Mouse (Mus musculus): ENCODE measurements around the gene Zfp316.

Gene Zfp316

GRCm38 (mm10) chr5:143269363-143270150 lies at the start of gene Zfp316:
Gene Zfp316, minus strand, starts transcription at chr5:143270022.
- DNase-seq (ENCODE audit: low spot score): peak; percentile 59

GRCm38 (mm10) chr5:143317288-143317610 lies 47.4 kb upstream of the Zfp316 start:
- no peak for DNase-seq (ENCODE audit: low spot score)

DNA sequence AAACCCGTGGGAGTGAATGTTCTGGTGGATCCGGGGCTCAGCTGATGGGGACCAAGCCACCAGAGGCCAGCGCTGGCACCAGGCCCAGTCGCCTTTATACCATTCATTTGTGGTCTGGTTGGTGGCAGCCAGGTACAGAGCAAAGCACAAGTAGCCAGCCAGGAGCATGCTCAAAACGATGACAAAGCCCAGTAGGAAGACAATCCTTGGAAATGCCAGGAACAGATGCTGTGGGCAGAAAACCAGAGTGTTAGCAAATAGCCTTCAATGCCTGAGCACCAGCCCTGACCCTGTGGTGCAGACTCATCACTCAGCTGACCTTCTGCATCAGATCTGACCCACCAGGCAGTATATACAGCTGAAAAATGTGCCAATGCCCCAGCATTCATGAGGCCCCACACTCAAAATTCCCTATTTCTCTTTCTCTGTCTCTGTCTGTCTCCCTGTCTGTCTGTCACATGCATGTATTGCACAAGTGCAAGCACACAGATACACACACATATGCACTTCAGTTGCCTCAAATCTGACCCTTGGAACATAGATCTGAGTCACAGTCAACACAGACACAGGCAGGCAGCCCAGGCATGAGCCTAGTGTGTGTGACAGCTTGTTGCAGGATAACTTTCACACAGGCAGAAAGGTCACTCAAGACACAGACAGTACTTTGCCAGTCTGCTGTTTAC lies 46.9 kb upstream of the Zfp316 start:
- no peak for DNase-seq (ENCODE audit: low spot score)

DNA sequence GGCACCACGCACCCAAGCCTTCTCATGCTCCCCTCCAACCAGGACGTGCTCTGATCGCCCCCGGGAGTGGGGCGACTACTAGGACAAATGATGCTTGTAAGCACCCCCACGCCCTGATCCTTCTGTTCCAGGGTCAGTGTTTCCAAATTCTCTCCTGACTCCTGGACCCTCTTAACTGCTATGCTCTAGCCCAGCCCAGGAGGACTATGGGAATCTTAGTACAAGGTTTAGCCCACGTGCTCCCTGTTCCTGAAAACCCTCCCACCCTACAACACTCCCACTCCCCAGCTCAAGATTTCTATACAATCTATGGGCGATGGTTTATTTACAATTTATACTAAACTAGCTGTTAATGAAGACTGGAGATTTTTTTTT lies 45.7 kb upstream of the Zfp316 start:
- no peak for DNase-seq (ENCODE audit: low spot score)

- peak; percentile 70 for DNase-seq (ENCODE audit: low spot score)
These were observed 45.1 kb upstream of the Zfp316 start, which contains the start of gene E130309D02Rik for GRCm38 (mm10) chr5:143314730-143315513. Gene E130309D02Rik, minus strand, starts transcription at chr5:143315360.

DNA sequence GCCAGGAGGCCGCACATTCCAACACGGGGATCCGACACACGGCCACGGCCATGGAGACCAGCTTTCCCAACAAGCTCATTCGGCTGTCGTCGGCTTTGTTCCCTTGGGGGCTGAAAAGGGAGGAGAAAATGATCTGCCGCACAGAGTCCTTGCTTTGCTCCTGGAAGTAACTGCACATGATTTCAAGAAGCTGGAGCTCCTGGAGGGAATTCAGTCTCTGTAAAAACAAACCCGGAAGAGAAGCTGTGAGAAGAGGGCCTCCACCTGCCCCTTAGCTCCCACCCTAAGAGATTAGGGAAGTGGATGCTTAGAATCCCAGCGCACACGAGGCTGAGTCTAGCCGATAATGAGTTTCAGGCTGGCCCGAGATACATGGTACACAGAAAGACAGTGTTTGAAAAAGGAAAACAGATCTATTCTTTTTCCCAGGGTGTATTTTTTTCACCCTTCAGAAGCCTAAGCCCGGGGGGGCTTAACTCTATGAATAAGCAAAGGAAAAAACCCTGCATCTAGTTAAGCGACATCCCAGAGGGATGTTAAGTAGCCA lies 44.4 kb upstream of the Zfp316 start:
- DNase-seq (ENCODE audit: low spot score): no peak

GRCm38 (mm10) chr5:143311886-143312285 lies 42.1 kb upstream of the Zfp316 start:
- DNase-seq (ENCODE audit: low spot score): peak; percentile 59

GRCm38 (mm10) chr5:143309916-143310315 lies 40.1 kb upstream of the Zfp316 start:
- DNase-seq (ENCODE audit: low spot score): no peak

GRCm38 (mm10) chr5:143308825-143309224 lies 39.0 kb upstream of the Zfp316 start:
- no peak for DNase-seq (ENCODE audit: low spot score)

DNA sequence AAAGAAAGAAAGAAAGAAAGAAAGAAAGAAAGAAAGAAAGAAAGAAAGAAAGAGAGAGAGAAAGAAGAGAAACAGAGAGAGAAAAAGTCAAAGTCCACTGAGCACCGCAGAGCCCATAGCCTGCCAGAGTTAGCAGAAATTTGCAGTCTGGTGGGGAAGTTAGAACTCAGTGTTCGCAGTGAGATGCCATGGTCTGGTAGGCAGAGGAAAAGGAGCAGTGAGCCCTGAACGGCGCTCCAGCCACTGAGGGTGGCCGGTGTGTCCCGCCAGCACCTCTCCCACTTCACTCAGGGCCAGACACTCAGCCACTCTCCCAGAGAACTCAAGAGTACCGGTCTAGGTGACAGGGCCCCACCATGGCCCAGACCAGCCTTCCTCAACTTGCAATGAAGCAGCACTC lies 34.4 kb upstream of the Zfp316 start:
- no peak for DNase-seq (ENCODE audit: low spot score)

GRCm38 (mm10) chr5:143301296-143301695 lies 31.5 kb upstream of the Zfp316 start:
- no peak for DNase-seq (ENCODE audit: low spot score)

GRCm38 (mm10) chr5:143299686-143300085 lies 29.9 kb upstream of the Zfp316 start:
- no peak for DNase-seq (ENCODE audit: low spot score)

- no peak for DNase-seq (ENCODE audit: low spot score)
These were observed 28.6 kb upstream of the Zfp316 start for GRCm38 (mm10) chr5:143298391-143298790.

DNA sequence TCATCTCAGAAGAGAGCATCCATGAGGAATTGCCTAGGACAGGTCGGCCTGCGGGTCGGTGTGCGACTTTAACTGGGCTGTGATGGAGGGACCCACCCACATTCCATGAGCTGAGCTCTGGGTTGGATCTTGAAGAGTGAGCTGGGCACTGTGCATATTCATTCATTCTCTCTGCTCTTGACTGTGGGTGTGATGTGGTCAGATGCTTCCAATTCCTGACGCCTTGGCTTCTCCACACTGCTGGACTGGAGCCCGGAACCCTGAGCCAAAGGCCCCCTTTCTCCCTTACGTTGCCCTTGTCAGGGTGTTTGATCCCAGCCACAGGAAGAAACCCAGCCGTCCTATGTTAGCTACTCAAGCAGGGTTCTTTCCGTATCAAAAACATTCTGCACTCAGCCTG lies 28.2 kb upstream of the Zfp316 start:
- DNase-seq (ENCODE audit: low spot score): no peak

- no peak for DNase-seq (ENCODE audit: low spot score)
These were observed 25.5 kb upstream of the Zfp316 start for GRCm38 (mm10) chr5:143295330-143295729.

- DNase-seq (ENCODE audit: low spot score): no peak
These were observed 25.0 kb upstream of the Zfp316 start for GRCm38 (mm10) chr5:143294862-143295261.

DNA sequence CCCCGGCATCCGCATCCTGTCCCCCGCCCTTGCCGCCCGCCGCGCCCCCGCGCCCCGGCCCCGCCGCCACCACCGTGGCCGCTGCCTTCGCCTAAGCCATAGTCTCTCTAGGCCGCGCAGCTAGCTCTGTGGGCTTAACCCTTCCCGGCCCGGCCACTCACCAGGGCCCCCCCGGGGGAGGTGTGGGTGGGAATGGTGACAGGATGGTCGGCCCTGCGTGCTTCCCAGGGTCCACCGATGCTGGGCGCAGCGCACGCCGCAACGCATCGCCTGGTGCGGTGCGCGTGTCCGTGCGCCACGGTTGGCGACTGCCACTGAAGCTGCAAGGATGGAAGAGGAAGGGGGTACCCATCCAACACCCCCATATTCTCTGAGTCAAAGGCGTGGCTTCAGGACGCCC lies 23.6 kb upstream of the Zfp316 start, which contains the start of gene Zfp853:
Zfp853 (minus strand) TSS at position 220 of the 400 bp plus-strand sequence.
- DNase-seq (ENCODE audit: low spot score): no peak

GRCm38 (mm10) chr5:143292879-143293278 lies 23.1 kb upstream of the Zfp316 start:
- DNase-seq (ENCODE audit: low spot score): no peak

GRCm38 (mm10) chr5:143289299-143289698 lies 19.5 kb upstream of the Zfp316 start:
- DNase-seq (ENCODE audit: low spot score): no peak

DNA sequence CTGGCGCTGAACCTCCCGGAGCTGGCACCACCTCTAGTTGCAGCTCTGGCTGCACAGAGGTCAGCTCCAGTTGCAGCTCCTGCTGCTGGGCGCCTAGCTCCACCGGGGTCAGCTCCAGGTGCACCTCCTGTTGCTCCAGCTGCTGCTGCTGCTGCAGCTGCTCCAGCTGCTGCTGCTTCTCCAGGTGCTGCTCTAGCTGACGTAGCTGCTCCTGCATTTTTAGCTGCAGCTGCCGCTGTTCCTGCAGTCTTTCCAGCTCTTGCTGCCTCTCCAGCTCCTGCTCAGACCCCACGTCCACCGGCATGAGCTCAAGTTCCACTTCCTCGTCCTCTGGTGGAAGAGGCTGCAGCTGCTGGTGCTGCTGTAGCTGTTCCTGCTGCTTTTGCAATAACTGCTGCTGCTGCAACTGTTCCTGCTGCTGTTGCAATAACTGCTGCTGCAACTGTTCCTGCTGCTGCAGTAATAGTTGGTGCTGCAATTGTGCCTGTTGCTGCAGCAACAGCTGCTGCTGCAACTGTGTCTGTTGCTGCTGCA lies 18.6 kb upstream of the Zfp316 start:
- no peak for DNase-seq (ENCODE audit: low spot score)

- DNase-seq (ENCODE audit: low spot score): no peak
These were observed 18.0 kb upstream of the Zfp316 start for GRCm38 (mm10) chr5:143287774-143288328.

DNA sequence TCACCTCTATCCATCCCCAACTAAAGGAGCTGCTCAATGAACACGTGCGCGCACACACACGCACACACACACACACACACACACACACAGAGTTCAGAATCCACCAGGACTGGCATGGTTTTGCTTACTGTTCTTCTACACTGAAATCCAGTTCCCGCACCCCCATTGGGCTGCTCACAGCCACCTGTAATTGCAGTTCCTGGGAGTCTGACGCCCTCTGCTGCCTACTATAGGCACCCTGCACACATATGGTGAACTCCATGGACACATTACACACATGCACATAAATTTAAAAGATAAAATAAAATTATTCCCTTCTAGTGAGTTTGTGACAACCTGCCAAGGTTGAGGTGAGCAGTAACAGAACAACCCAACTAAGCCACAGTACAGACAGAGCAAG lies 14.9 kb upstream of the Zfp316 start:
- no peak for DNase-seq (ENCODE audit: low spot score)

Data from left cerebral cortex, adult 11 months (tissue).